Mouse (Mus musculus) cerebellum, adult 2 months (tissue): ENCODE results near the gene Hap1.

Experiments
- CTCF ChIP-seq: fragments of 200-500 bp; IDR thresholded peaks from 2 replicates; pipeline ENCODE4 v1.5.1; 2011; ENCODE audit warnings: low read depth, mild to moderate bottlenecking, control low read depth, low read length, moderate library complexity, borderline replicate concordance; ENCODE audit not compliant: insufficient read depth
- POLR2A ChIP-seq: fragments of 200-500 bp; IDR thresholded peaks from 2 replicates; pipeline ENCODE4 v1.6.1; 2011; ENCODE audit warnings: low read length, control low read depth, borderline replicate concordance; ENCODE audit not compliant: insufficient read depth

DNA sequence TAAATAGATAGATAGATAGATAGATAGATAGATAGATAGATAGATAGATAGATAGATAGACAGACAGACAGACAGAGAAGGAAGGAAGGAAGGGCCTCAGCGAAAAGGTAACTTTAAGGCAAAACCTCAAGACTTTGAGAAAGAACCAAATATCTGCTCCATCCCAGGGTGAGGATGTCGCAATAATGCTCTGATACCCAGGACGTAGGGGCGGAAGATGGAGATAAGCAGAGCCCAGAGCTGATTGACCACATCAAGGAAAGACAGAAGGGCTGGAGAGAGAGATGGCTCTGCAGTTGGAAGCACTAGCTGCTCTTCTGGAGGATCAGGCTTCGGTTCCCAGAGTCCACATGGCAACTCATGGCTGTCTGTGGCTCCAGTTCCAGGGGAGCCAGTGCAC lies 54.6 kb downstream of the Hap1 start:
- TF ChIP-seq CTCF, result no peak
- TF ChIP-seq POLR2A, result no peak
